Mouse (Mus musculus) intestine, embryonic 14.5 days (tissue): Measurements from ENCODE around the gene Oas2. TPM values are rescaled to one million over a fixed set of nuclear protein-coding genes. Genes with fewer than 3 reads are reported as not detected.

ENCODE experiments used
- ATAC-seq: fragments of 200-750 bp; cut with Nextera tagmentation; replicated peaks from 2 replicates; pipeline ENCODE4 v1.8.0; 2017; ENCODE audit warnings: low read depth, moderate number of reproducible peaks, moderate TSS enrichment, moderate library complexity; ENCODE audit not compliant: low FRiP score, low TSS enrichment
- DNase-seq: peaks from one replicate; pipeline ENCODE4 v3.0.0-alpha.2; 2018; ENCODE audit warnings: low spot score
- H3K27ac ChIP-seq: fragments of 300-500 bp; sonication (generic); 2 replicates; pipeline ENCODE4 v1.5.1; 2014; ENCODE audit warnings: low read depth, mild to moderate bottlenecking, control low read depth
- H3K27me3 ChIP-seq: fragments of 300-500 bp; sonication (generic); replicated peaks from 2 replicates; pipeline ENCODE4 v1.6.1; 2014; ENCODE audit warnings: low read length, control low read depth; ENCODE audit not compliant: control insufficient read depth, insufficient read depth
- H3K36me3 ChIP-seq: fragments of 300-500 bp; sonication (generic); 2 replicates; pipeline ENCODE4 v1.6.1; 2014; ENCODE audit warnings: low read length, control low read depth; ENCODE audit not compliant: control insufficient read depth, insufficient read depth
- H3K4me1 ChIP-seq: fragments of 300-500 bp; sonication (generic); replicated peaks from 2 replicates; pipeline ENCODE4 v1.6.1; 2014; ENCODE audit warnings: low read length, control low read depth, mixed read lengths; ENCODE audit not compliant: control insufficient read depth, insufficient read depth
- H3K4me2 ChIP-seq: fragments of 300-500 bp; sonication (generic); 2 replicates; pipeline ENCODE4 v1.6.1; 2014; ENCODE audit warnings: low read length
- H3K4me3 ChIP-seq: fragments of 300-500 bp; sonication (generic); 2 replicates; pipeline ENCODE4 v1.5.1; 2014; ENCODE audit warnings: low read depth, low read length, control low read depth, mixed read lengths
- H3K9ac ChIP-seq: fragments of 300-500 bp; sonication (generic); 2 replicates; pipeline ENCODE4 v1.6.1; 2014; ENCODE audit warnings: mild to moderate bottlenecking, low read length
- H3K9me3 ChIP-seq: fragments of 300-500 bp; sonication (generic); 2 replicates; pipeline ENCODE4 v1.6.1; 2016; ENCODE audit warnings: low read length, control low read depth; ENCODE audit not compliant: control insufficient read depth
- WGBS: fragments of 180-500 bp; shearing (Covaris S2); extraction: QIAGEN DNeasy Blood & Tissue Kit; methylation state at CpG from one replicate; pipeline ENCODE4 v1.1.7; 2014; 5-methylcytosine and 5-hydroxymethylcytosine counted together
- polyA plus RNA-seq: library from polyadenylated mRNA; unstranded; fragments of >200 nt; fragmentation: Nextera tagmentation; extraction: Ambion mirVana; gene quantifications from 2 replicates; pipeline ENCODE4 v1.2.1, GENCODE M21; 2014

Gene Oas2
- polyA plus RNA-seq, 1 experiment from 2014 or later, result 0.50 TPM

GRCm38 (mm10) chr5:120718600-120719378, 30.9 kb downstream of the Oas2 start:
- WGBS, result 49% methylated on average over 15 of the region's 15 CpGs
- Histone ChIP-seq H3K36me3 (no peaks in the 10 kb centered on the region), H3K9ac (no peak overlapping the region), H3K27me3 (peaks cover 6% of the 10 kb centered on the region; the same call in 1 of the 2 replicates), H3K27ac (no peak overlapping the region), H3K4me3 (no peak overlapping the region), H3K4me1 (no peaks in the 10 kb centered on the region), H3K4me2 (no peak overlapping the region), H3K9me3 (0 out of 2 replicates have a peak, but pooled peaks cover 3% of the 10 kb centered on the region)
- DNase-seq (no peak), ATAC-seq (no peak; the same call in 1 of the 2 replicates)

- Histone ChIP-seq H3K4me2 (no peak overlapping the region), H3K9me3 (0 out of 2 replicates have a peak, but pooled peaks cover 3% of the 10 kb centered on the region), H3K27me3 (peaks cover 21% of the 10 kb centered on the region), H3K9ac (no peak overlapping the region), H3K36me3 (no peaks in the 10 kb centered on the region), H3K4me3 (no peak overlapping the region), H3K4me1 (no peaks in the 10 kb centered on the region), H3K27ac (no peak overlapping the region)
- DNase-seq (no peak), ATAC-seq (no peak)
- WGBS, result 59% methylated on average over 10 of the region's 10 CpGs
Measured at GRCm38 (mm10) chr5:120717136-120717535, 32.5 kb downstream of the Oas2 start.

- ATAC-seq (no peak), DNase-seq (peak; percentile 92)
- 1% methylated on average over 16 of the region's 16 CpGs for WGBS
- no peak overlapping the region for H3K27ac ChIP-seq
- no peak overlapping the region for H3K4me3 ChIP-seq
- peaks cover 3% of the 10 kb centered on the region; the same call in 1 of the 2 replicates for H3K4me1 ChIP-seq
- H3K36me3 ChIP-seq, result no peaks in the 10 kb centered on the region
- H3K4me2 ChIP-seq, result no peak overlapping the region
- H3K27me3 ChIP-seq, result peaks cover 49% of the 10 kb centered on the region
- H3K9me3 ChIP-seq, result no peaks in the 10 kb centered on the region
- no peak overlapping the region for H3K9ac ChIP-seq
Measured at GRCm38 (mm10) chr5:120714314-120714713, 35.3 kb downstream of the Oas2 start.

- Histone ChIP-seq H3K36me3 (no peaks in the 10 kb centered on the region), H3K4me2 (no peak overlapping the region), H3K9ac (no peak overlapping the region), H3K27me3 (peaks cover 50% of the 10 kb centered on the region), H3K4me1 (peaks cover 3% of the 10 kb centered on the region; the same call in 1 of the 2 replicates), H3K4me3 (no peak overlapping the region), H3K27ac (no peak overlapping the region), H3K9me3 (no peaks in the 10 kb centered on the region)
- ATAC-seq (no peak), DNase-seq (no peak)
- 72% methylated on average over 8 of the region's 8 CpGs for WGBS
Measured at GRCm38 (mm10) chr5:120712721-120713120, 36.9 kb downstream of the Oas2 start.

- H3K9ac ChIP-seq, result peak within 1 kb of the TSS; percentile 44
- H3K4me1 ChIP-seq, result peaks cover 3% of the 10 kb centered on the region
- peak within 1 kb of the TSS; percentile 81 for H3K4me2 ChIP-seq
- no peaks in the 10 kb centered on the region for H3K36me3 ChIP-seq
- peaks cover 50% of the 10 kb centered on the region for H3K27me3 ChIP-seq
- H3K27ac ChIP-seq, result no peak within 1 kb of the TSS
- WGBS, result 46% methylated on average over 3 of the region's 3 CpGs
- no peaks in the 10 kb centered on the region for H3K9me3 ChIP-seq
- ATAC-seq, result no peak
- no peak for DNase-seq
- peak within 1 kb of the TSS; percentile 45 for H3K4me3 ChIP-seq
Measured at GRCm38 (mm10) chr5:120711827-120712226, 37.8 kb downstream of the Oas2 start, which contains the start of gene Dtx1. Gene Dtx1, minus strand, starts transcription at chr5:120711927.

GRCm38 (mm10) chr5:120711416-120711815, 38.2 kb downstream of the Oas2 start:
- H3K9me3 ChIP-seq, result no peaks in the 10 kb centered on the region
- no peak overlapping the region for H3K27ac ChIP-seq
- no peaks in the 10 kb centered on the region for H3K36me3 ChIP-seq
- 2% methylated on average over 39 of the region's 43 CpGs for WGBS
- H3K4me3 ChIP-seq, result peak overlapping the region; percentile 45
- DNase-seq (no peak), ATAC-seq (no peak)
- peaks cover 50% of the 10 kb centered on the region for H3K27me3 ChIP-seq
- peaks cover 7% of the 10 kb centered on the region for H3K4me1 ChIP-seq
- H3K9ac ChIP-seq, result peak overlapping the region; percentile 29; the same call in 1 of the 2 replicates
- H3K4me2 ChIP-seq, result peak overlapping the region; percentile 81

GRCm38 (mm10) chr5:120710826-120711248, 38.8 kb downstream of the Oas2 start:
- Histone ChIP-seq H3K9ac (peak overlapping the region; percentile 44), H3K27ac (no peak overlapping the region), H3K9me3 (no peaks in the 10 kb centered on the region), H3K4me2 (peak overlapping the region; percentile 81), H3K4me3 (peak overlapping the region; percentile 45), H3K27me3 (peaks cover 50% of the 10 kb centered on the region), H3K4me1 (peaks cover 7% of the 10 kb centered on the region), H3K36me3 (no peaks in the 10 kb centered on the region)
- WGBS, result 4% methylated on average over 23 of the region's 34 CpGs
- DNase-seq (no peak), ATAC-seq (no peak; the same call in 1 of the 2 replicates)

GRCm38 (mm10) chr5:120710161-120710825, 39.4 kb downstream of the Oas2 start:
- H3K4me1 ChIP-seq, result peaks cover 7% of the 10 kb centered on the region
- H3K9ac ChIP-seq, result peak overlapping the region; percentile 44
- H3K4me2 ChIP-seq, result peak overlapping the region; percentile 81
- 3% methylated on average over 39 of the region's 40 CpGs for WGBS
- DNase-seq (peak; percentile 73), ATAC-seq (0 out of 2 replicates have a peak, but pooled peaks have one; percentile 38)
- no peaks in the 10 kb centered on the region for H3K36me3 ChIP-seq
- no peaks in the 10 kb centered on the region for H3K9me3 ChIP-seq
- peaks cover 50% of the 10 kb centered on the region for H3K27me3 ChIP-seq
- H3K27ac ChIP-seq, result no peak overlapping the region
- H3K4me3 ChIP-seq, result peak overlapping the region; percentile 45
